In the genomic region with DNA sequence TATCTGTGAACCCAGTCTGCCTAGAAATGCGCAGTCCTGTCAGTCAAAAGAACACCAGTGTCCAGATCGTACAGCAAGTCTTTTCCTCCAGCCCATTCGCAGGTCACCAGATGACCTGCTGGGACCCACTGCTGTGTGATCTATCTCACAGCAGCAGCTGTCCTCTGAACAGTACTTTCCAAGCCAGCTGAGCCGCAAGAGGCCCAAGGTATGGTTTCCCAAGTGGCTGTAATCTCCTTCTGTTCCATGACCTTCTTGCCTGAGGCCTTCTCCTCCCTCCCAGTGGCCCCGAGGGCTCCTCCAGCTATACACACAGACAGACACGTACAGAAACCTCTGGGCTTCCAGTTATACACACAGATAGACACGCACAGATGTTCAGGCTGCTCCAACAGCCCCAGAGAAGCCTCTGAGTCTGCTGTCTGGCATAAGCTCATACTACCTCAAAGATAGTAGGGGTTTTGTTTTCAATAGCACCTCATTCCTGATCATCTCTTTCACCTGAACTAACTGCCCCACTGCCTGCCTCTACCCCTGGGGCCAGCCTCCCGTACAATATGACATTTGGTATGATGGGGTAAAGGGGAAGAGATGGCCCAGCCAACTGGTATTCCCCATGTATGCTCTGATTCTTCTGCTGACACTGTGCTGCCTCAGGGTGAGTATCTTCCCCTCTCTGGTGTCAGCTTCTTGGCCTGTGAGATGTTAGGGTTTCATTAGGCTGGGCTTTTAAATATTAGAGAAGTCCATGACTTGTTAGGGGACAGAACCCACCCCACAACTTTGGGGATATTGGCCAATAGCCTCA, we compare ENCODE assay signal across 10 mouse cellular contexts. TPM values are rescaled to one million over a fixed set of nuclear protein-coding genes. Genes with fewer than 3 reads are reported as not detected.
A peak's percentile ranks its signal among the peaks of the same experiment; 100 is the strongest.
DNase-seq lines count a peak whose midpoint lies in the region; ATAC-seq and TF ChIP-seq lines count a peak whose summit lies in the region.
"Had no signal": no experiment of that assay in that cellular context is flagged by ENCODE, and none has a peak within 500 bp of the region (broad histone marks: within the 10 kb centered on the region; RNA-seq: fewer than 3 reads in every experiment).

No protein-coding gene starts in this region.

- no peaks in the 10 kb centered on the region for H3K27me3 ChIP-seq in lung, embryonic 14.5 days (ENCODE audit: insufficient read depth, low read length)
- no peaks in the 10 kb centered on the region for H3K27me3 ChIP-seq in heart, embryonic 16.5 days (ENCODE audit: control insufficient read depth, insufficient read depth, low read length)
- no peaks in the 10 kb centered on the region for H3K27me3 ChIP-seq in liver, embryonic 15.5 days
- H3K27me3 ChIP-seq in stomach, embryonic 15.5 days (replicated peaks): no peaks in the 10 kb centered on the region
- H3K27me3 ChIP-seq: Patski had no signal

- TF ChIP-seq CTCF in lung, embryonic 14.5 days (IDR thresholded peaks at IDR 0.05; ENCODE audit: low read depth): no peak

- H3K4me2 ChIP-seq in lung, embryonic 14.5 days: no peak overlapping the region
- no peak overlapping the region for H3K4me2 ChIP-seq in heart, embryonic 16.5 days (ENCODE audit: low read depth, low read length)
- peak overlapping the region; percentile 64 for H3K4me2 ChIP-seq in liver, embryonic 15.5 days
- H3K4me2 ChIP-seq in stomach, embryonic 15.5 days: no peak overlapping the region

- H3K9me3 ChIP-seq in lung, embryonic 14.5 days (ENCODE audit: low read depth, low read length): no peaks in the 10 kb centered on the region
- H3K9me3 ChIP-seq in heart, embryonic 16.5 days (replicated peaks; ENCODE audit: control insufficient read depth, low read length): no peaks in the 10 kb centered on the region
- no peaks in the 10 kb centered on the region for H3K9me3 ChIP-seq in liver, embryonic 15.5 days (replicated peaks)
- H3K9me3 ChIP-seq in stomach, embryonic 15.5 days: no peaks in the 10 kb centered on the region

- 39% methylated on average over 8 of the region's 8 CpGs for WGBS in lung, embryonic 14.5 days
- whole genome bisulfite sequencing in heart, embryonic 16.5 days: 48% methylated on average over 8 of the region's 8 CpGs
- 20% methylated on average over 8 of the region's 8 CpGs for WGBS in liver, embryonic 15.5 days (ENCODE audit: insufficient replicate concordance)
- 47% methylated on average over 8 of the region's 8 CpGs for WGBS in stomach, embryonic 15.5 days

- peak overlapping the region; percentile 71; the same call in 1 of the 2 replicates for H3K27ac ChIP-seq in lung, embryonic 14.5 days (ENCODE audit: low read depth)
- peak overlapping the region; percentile 11; the same call in 1 of the 2 replicates for H3K27ac ChIP-seq in heart, embryonic 16.5 days (ENCODE audit: low read length)
- peak overlapping the region; percentile 84 for H3K27ac ChIP-seq in liver, embryonic 15.5 days (replicated peaks)
- peak overlapping the region; percentile 82 for H3K27ac ChIP-seq in stomach, embryonic 15.5 days

- ATAC-seq in lung, embryonic 14.5 days (ENCODE audit: insufficient read depth): no peak
- no peak for ATAC-seq in heart, embryonic 16.5 days (replicated peaks; ENCODE audit: extremely low read depth, insufficient read depth, low FRiP score)
- ATAC-seq in liver, embryonic 15.5 days (ENCODE audit: insufficient read depth): peak; percentile 32
- ATAC-seq in stomach, embryonic 15.5 days (ENCODE audit: insufficient read depth, low FRiP score, low read depth): no peak
- ATAC-seq: Patski had no signal

- peaks cover 8% of the 10 kb centered on the region; the same call in 1 of the 2 replicates for H3K4me1 ChIP-seq in lung, embryonic 14.5 days (ENCODE audit: insufficient read depth)
- H3K4me1 ChIP-seq in heart, embryonic 16.5 days (ENCODE audit: control insufficient read depth, insufficient read depth, low read length): peaks cover 2% of the 10 kb centered on the region; the same call in 1 of the 2 replicates
- peaks cover 67% of the 10 kb centered on the region for H3K4me1 ChIP-seq in liver, embryonic 15.5 days (replicated peaks)
- peaks cover 30% of the 10 kb centered on the region; the same call in 1 of the 2 replicates for H3K4me1 ChIP-seq in stomach, embryonic 15.5 days

- H3K4me3 ChIP-seq in lung, embryonic 14.5 days (ENCODE audit: low read depth, low read length): no peak overlapping the region
- no peak overlapping the region for H3K4me3 ChIP-seq in heart, embryonic 16.5 days (ENCODE audit: low read length)
- H3K4me3 ChIP-seq in liver, embryonic 15.5 days (replicated peaks): no peak overlapping the region
- H3K4me3 ChIP-seq in stomach, embryonic 15.5 days (replicated peaks): no peak overlapping the region

- no peak overlapping the region for H3K9ac ChIP-seq in lung, embryonic 14.5 days
- H3K9ac ChIP-seq in heart, embryonic 16.5 days (ENCODE audit: low read length): no peak overlapping the region
- peak overlapping the region; percentile 12; the same call in 1 of the 2 replicates for H3K9ac ChIP-seq in liver, embryonic 15.5 days
- H3K9ac ChIP-seq in stomach, embryonic 15.5 days: no peak overlapping the region

- peaks cover 85% of the 10 kb centered on the region for H3K36me3 ChIP-seq in lung, embryonic 14.5 days (ENCODE audit: insufficient read depth)
- H3K36me3 ChIP-seq in heart, embryonic 16.5 days (ENCODE audit: control insufficient read depth, insufficient read depth): peaks cover 24% of the 10 kb centered on the region
- peaks cover 34% of the 10 kb centered on the region for H3K36me3 ChIP-seq in liver, embryonic 15.5 days (replicated peaks)
- H3K36me3 ChIP-seq in stomach, embryonic 15.5 days: peaks cover 31% of the 10 kb centered on the region

- DNase-seq in lung, embryonic 14.5 days: no peak
- no peak for DNase-seq in lung, postnatal 25 days (ENCODE audit: low spot score)
- no peak for DNase-seq in cerebellum, postnatal 10 days
- DNase-seq in layer of hippocampus, adult 8-10 months (ENCODE audit: low spot score in 2 of 2): no peak
- DNase-seq: cerebellum, adult 9-11 months; thymus, postnatal 4 days had no signal

RNA-seq across cellular contexts. Expression of a gene that starts 19.6 kb away (rescaled TPM):
- polyA plus RNA-seq in lung, embryonic 14.5 days (2014; fragmentation: Nextera tagmentation; extraction: Ambion mirVana): 31.1 and 38.8 TPM in 2 replicates
- 31.5 and 46.1 TPM in 2 replicates for polyA plus RNA-seq in heart, embryonic 16.5 days (2015; fragmentation: Nextera tagmentation; extraction: Ambion mirVana)
- polyA plus RNA-seq in liver, embryonic 15.5 days (2015; fragmentation: Nextera tagmentation; extraction: Ambion mirVana): 7.6 and 8.9 TPM in 2 replicates
- polyA plus RNA-seq in stomach, embryonic 15.5 days (2015; fragmentation: Nextera tagmentation; extraction: Ambion mirVana): 17.2 and 17.6 TPM in 2 replicates
- total RNA-seq in layer of hippocampus, adult 8-10 months (2022): 10 to 100 TPM; 23.6 to 33.3 (median 25.8) TPM

RNA-seq across cellular contexts. Expression of a gene that starts 40.6 kb away (rescaled TPM):
- 38.3 and 40.5 TPM in 2 replicates for polyA plus RNA-seq in lung, embryonic 14.5 days (2014; fragmentation: Nextera tagmentation; extraction: Ambion mirVana)
- polyA plus RNA-seq in heart, embryonic 16.5 days (2015; fragmentation: Nextera tagmentation; extraction: Ambion mirVana): 31.5 and 31.7 TPM in 2 replicates
- polyA plus RNA-seq in liver, embryonic 15.5 days (2015; fragmentation: Nextera tagmentation; extraction: Ambion mirVana): 89.7 and 102 TPM in 2 replicates
- 125 and 139 TPM in 2 replicates for polyA plus RNA-seq in stomach, embryonic 15.5 days (2015; fragmentation: Nextera tagmentation; extraction: Ambion mirVana)
- 100 to 1,000 TPM; 152 to 168 (median 162) TPM for total RNA-seq in layer of hippocampus, adult 8-10 months (2022)

RNA-seq across cellular contexts. Expression of a gene that starts 59.5 kb away (rescaled TPM):
- polyA plus RNA-seq in lung, embryonic 14.5 days (2014; fragmentation: Nextera tagmentation; extraction: Ambion mirVana): 30.9 and 34.0 TPM in 2 replicates
- polyA plus RNA-seq in heart, embryonic 16.5 days (2015; fragmentation: Nextera tagmentation; extraction: Ambion mirVana): 22.1 and 24.0 TPM in 2 replicates
- 245 and 277 TPM in 2 replicates for polyA plus RNA-seq in liver, embryonic 15.5 days (2015; fragmentation: Nextera tagmentation; extraction: Ambion mirVana)
- polyA plus RNA-seq in stomach, embryonic 15.5 days (2015; fragmentation: Nextera tagmentation; extraction: Ambion mirVana): 29.8 and 40.7 TPM in 2 replicates
- 10 to 100 TPM in 3 of 4 experiments, 1 to 10 TPM in 1; 9.4 to 20.4 (median 14.0) TPM for total RNA-seq in layer of hippocampus, adult 8-10 months (2022)

RNA-seq across cellular contexts. Expression of a gene that starts 59.6 kb away (rescaled TPM):
- 1.0 and 1.4 TPM in 2 replicates for polyA plus RNA-seq in lung, embryonic 14.5 days (2014; fragmentation: Nextera tagmentation; extraction: Ambion mirVana)
- polyA plus RNA-seq in heart, embryonic 16.5 days (2015; fragmentation: Nextera tagmentation; extraction: Ambion mirVana): 0.28 and 0.30 TPM in 2 replicates
- 0.09 and 0.12 TPM in 2 replicates for polyA plus RNA-seq in liver, embryonic 15.5 days (2015; fragmentation: Nextera tagmentation; extraction: Ambion mirVana)
- 0.80 TPM in 2 replicates for polyA plus RNA-seq in stomach, embryonic 15.5 days (2015; fragmentation: Nextera tagmentation; extraction: Ambion mirVana)
- total RNA-seq in layer of hippocampus, adult 8-10 months (2022): 1 to 10 TPM in 2 of 4 experiments, under 1 TPM in 2; 0.76 to 2.1 (median 1.1) TPM
- polyA plus RNA-seq: Patski had no signal

Comparison
In these comparisons a context has a peak if more than half of its experiments do, and no peak if none do; other contexts are left out.
1. H3K27ac ChIP-seq: peak in every context shown above with its lines; median percentile 84 in liver, embryonic 15.5 days; 82 in stomach, embryonic 15.5 days; 71 in lung, embryonic 14.5 days; 11 in heart, embryonic 16.5 days.